Mouse (Mus musculus) liver, adult 2 months (tissue): ENCODE measurements around the gene Smtnl1.

ENCODE experiments used
- CTCF ChIP-seq: fragments of 200-500 bp; IDR thresholded peaks from 2 replicates; pipeline ENCODE4 v1.5.1; 2011; ENCODE audit warnings: low read depth, low read length, control low read depth
- POLR2A ChIP-seq: fragments of 200-500 bp; IDR thresholded peaks from 2 replicates; pipeline ENCODE4 v1.6.1; 2011; ENCODE audit warnings: low read length, control low read depth; ENCODE audit not compliant: insufficient read depth; ENCODE audit errors: extremely low read depth

GRCm38 (mm10) chr2:84826488-84827282, 4.2 kb upstream of the Smtnl1 start, which contains the start of gene Timm10:
- TF ChIP-seq CTCF (no peak), POLR2A (0 out of 2 replicates have a peak, but pooled peaks have one; percentile 26)
